Mouse (Mus musculus): Measurements from ENCODE around the gene Tomm34. TPM values are rescaled to one million over a fixed set of nuclear protein-coding genes. Genes with fewer than 3 reads are reported as not detected.
A peak's percentile ranks its signal among the peaks of the same experiment; 100 is the strongest.

The Tomm34 gene
- polyA plus RNA-seq, 1 experiment from 2014 or later = 70.5 TPM

DNA sequence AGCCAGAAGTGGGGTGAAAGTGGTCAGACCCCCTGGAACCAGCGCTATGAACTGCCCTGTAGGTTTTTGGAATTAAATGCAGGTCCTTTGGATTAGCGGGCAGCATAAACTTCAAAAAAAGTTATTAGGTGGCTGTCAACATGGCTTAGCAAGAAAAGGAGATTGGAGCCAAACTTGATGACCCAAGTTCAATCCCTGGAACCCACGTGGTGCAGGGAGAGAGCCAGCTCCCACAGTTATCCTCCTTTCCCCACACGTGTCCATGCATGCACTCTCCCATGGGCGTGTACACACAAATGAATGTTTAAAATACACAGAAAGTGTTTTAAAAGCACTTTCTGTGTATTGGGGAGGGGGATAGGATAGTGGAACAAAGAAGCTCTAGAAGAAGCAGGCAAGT, 60.5 kb downstream of the Tomm34 start:
- H3K9me3 ChIP-seq (ENCODE audit: control insufficient read depth, low read length) = no peaks in the 10 kb centered on the region
- WGBS = 87% methylated on average over 5 of the region's 5 CpGs

DNA sequence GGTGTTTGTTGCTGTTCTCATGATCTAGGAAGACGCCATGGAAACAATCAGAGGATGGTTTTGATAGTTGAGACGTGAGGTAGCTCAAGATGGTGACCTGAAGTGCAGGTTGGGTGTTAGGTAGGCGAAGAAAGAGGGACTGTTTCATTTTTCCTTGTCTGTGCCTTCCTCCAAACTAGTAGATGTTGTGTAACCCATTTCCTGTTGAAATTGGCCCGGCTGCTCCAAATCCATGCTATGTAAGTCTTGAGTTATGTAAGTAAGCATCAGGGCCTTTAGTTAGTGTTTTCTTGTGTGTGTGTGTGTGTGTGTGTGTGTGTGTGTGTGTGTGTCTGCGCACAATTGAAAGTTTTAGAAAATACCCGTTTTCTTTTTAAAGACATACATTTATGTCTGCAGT, 61.7 kb downstream of the Tomm34 start:
- H3K27me3 ChIP-seq (ENCODE audit: control insufficient read depth, insufficient read depth, low read length) = no peaks in the 10 kb centered on the region
- H3K4me2 ChIP-seq (replicated peaks; ENCODE audit: low read depth, low read length) = no peak overlapping the region
- 0 out of 2 replicates have a peak, but pooled peaks cover 3% of the 10 kb centered on the region for H3K4me1 ChIP-seq (ENCODE audit: control insufficient read depth, insufficient read depth, low read length)
- H3K27ac ChIP-seq (ENCODE audit: low read depth, low read length) = no peak overlapping the region
- ATAC-seq (ENCODE audit: low FRiP score, low TSS enrichment) = no peak
- peaks cover 29% of the 10 kb centered on the region for H3K36me3 ChIP-seq (ENCODE audit: control insufficient read depth, insufficient read depth, low read length)
- no peak overlapping the region for H3K9ac ChIP-seq (ENCODE audit: low read depth, low read length)
- WGBS = 92% methylated on average over 6 of the region's 6 CpGs
- no peaks in the 10 kb centered on the region for H3K9me3 ChIP-seq (ENCODE audit: control insufficient read depth, low read length)
- no peak overlapping the region for H3K4me3 ChIP-seq (ENCODE audit: low read length)

More for the DNA sequence above, 60.5 kb downstream of the Tomm34 start:
- ATAC-seq (ENCODE audit: low FRiP score, low TSS enrichment) = no peak
- Histone ChIP-seq H3K36me3 (ENCODE audit: control insufficient read depth, insufficient read depth, low read length) (peaks cover 41% of the 10 kb centered on the region), H3K4me1 (ENCODE audit: control insufficient read depth, insufficient read depth, low read length) (0 out of 2 replicates have a peak, but pooled peaks cover 3% of the 10 kb centered on the region), H3K27me3 (ENCODE audit: control insufficient read depth, insufficient read depth, low read length) (no peaks in the 10 kb centered on the region), H3K9ac (ENCODE audit: low read depth, low read length) (no peak overlapping the region), H3K4me2 (replicated peaks; ENCODE audit: low read depth, low read length) (no peak overlapping the region), H3K27ac (ENCODE audit: low read depth, low read length) (no peak overlapping the region), H3K4me3 (ENCODE audit: low read length) (no peak overlapping the region)

GRCm38 (mm10) chr2:164007987-164008545, 62.9 kb downstream of the Tomm34 start:
- peaks cover 18% of the 10 kb centered on the region for H3K36me3 ChIP-seq (ENCODE audit: control insufficient read depth, insufficient read depth, low read length)
- no peaks in the 10 kb centered on the region for H3K9me3 ChIP-seq (ENCODE audit: control insufficient read depth, low read length)
- no peaks in the 10 kb centered on the region for H3K27me3 ChIP-seq (ENCODE audit: control insufficient read depth, insufficient read depth, low read length)
- no peak for ATAC-seq (ENCODE audit: low FRiP score, low TSS enrichment)
- WGBS = 86% methylated on average over 2 of the region's 2 CpGs
- no peak overlapping the region for H3K4me2 ChIP-seq (replicated peaks; ENCODE audit: low read depth, low read length)
- H3K9ac ChIP-seq (ENCODE audit: low read depth, low read length) = no peak overlapping the region
- H3K4me3 ChIP-seq (ENCODE audit: low read length) = no peak overlapping the region
- 0 out of 2 replicates have a peak, but pooled peaks cover 3% of the 10 kb centered on the region for H3K4me1 ChIP-seq (ENCODE audit: control insufficient read depth, insufficient read depth, low read length)
- H3K27ac ChIP-seq (ENCODE audit: low read depth, low read length) = no peak overlapping the region

- Histone ChIP-seq H3K27ac (ENCODE audit: low read depth, low read length) (no peak overlapping the region), H3K4me3 (ENCODE audit: low read length) (no peak overlapping the region), H3K4me1 (ENCODE audit: control insufficient read depth, insufficient read depth, low read length) (0 out of 2 replicates have a peak, but pooled peaks cover 3% of the 10 kb centered on the region), H3K27me3 (ENCODE audit: control insufficient read depth, insufficient read depth, low read length) (no peaks in the 10 kb centered on the region), H3K36me3 (ENCODE audit: control insufficient read depth, insufficient read depth, low read length) (peaks cover 13% of the 10 kb centered on the region), H3K9ac (ENCODE audit: low read depth, low read length) (no peak overlapping the region), H3K4me2 (replicated peaks; ENCODE audit: low read depth, low read length) (no peak overlapping the region), H3K9me3 (ENCODE audit: control insufficient read depth, low read length) (no peaks in the 10 kb centered on the region)
- WGBS = 88% methylated on average over 8 of the region's 8 CpGs
- no peak for ATAC-seq (ENCODE audit: low FRiP score, low TSS enrichment)
These were observed 63.4 kb downstream of the Tomm34 start for GRCm38 (mm10) chr2:164007547-164007946.

GRCm38 (mm10) chr2:164006932-164007331, 64.0 kb downstream of the Tomm34 start:
- 63% methylated on average over 10 of the region's 10 CpGs for WGBS
- no peak overlapping the region for H3K27ac ChIP-seq (ENCODE audit: low read depth, low read length)
- H3K4me2 ChIP-seq (replicated peaks; ENCODE audit: low read depth, low read length) = no peak overlapping the region
- 0 out of 2 replicates have a peak, but pooled peaks have one; percentile 46 for ATAC-seq (ENCODE audit: low FRiP score, low TSS enrichment)
- H3K36me3 ChIP-seq (ENCODE audit: control insufficient read depth, insufficient read depth, low read length) = peaks cover 6% of the 10 kb centered on the region
- 0 out of 2 replicates have a peak, but pooled peaks cover 3% of the 10 kb centered on the region for H3K4me1 ChIP-seq (ENCODE audit: control insufficient read depth, insufficient read depth, low read length)
- no peaks in the 10 kb centered on the region for H3K9me3 ChIP-seq (ENCODE audit: control insufficient read depth, low read length)
- no peak overlapping the region for H3K4me3 ChIP-seq (ENCODE audit: low read length)
- no peaks in the 10 kb centered on the region for H3K27me3 ChIP-seq (ENCODE audit: control insufficient read depth, insufficient read depth, low read length)
- no peak overlapping the region for H3K9ac ChIP-seq (ENCODE audit: low read depth, low read length)

DNA sequence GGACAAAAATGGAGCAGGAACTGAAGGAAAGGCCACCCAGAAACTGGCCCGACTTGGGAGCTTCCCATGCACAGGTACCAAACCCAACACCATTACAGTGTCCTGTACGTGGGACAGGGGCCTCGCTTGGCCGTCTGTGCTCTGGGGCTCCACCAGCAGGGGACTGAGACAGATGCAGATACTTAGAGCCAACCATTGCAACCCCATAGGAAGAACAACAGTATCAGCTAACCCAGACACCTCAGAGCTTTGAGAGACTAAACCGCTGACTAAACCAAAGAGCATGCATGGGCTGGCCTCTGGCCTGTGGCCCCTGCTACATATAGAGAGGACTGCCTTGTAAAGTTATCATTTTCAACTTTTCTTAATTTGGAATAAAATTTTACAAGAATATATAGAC, 66.5 kb downstream of the Tomm34 start:
- ATAC-seq (ENCODE audit: low FRiP score, low TSS enrichment) = no peak
- Histone ChIP-seq H3K27ac (ENCODE audit: low read depth, low read length) (no peak overlapping the region), H3K36me3 (ENCODE audit: control insufficient read depth, insufficient read depth, low read length) (no peaks in the 10 kb centered on the region; the same call in 1 of the 2 replicates)

More for the DNA sequence above, 66.5 kb downstream of the Tomm34 start:
- no peak overlapping the region for H3K9ac ChIP-seq (ENCODE audit: low read depth, low read length)
- no peaks in the 10 kb centered on the region for H3K9me3 ChIP-seq (ENCODE audit: control insufficient read depth, low read length)
- WGBS = 75% methylated on average over 5 of the region's 5 CpGs
- H3K4me2 ChIP-seq (replicated peaks; ENCODE audit: low read depth, low read length) = no peak overlapping the region
- H3K4me1 ChIP-seq (ENCODE audit: control insufficient read depth, insufficient read depth, low read length) = 0 out of 2 replicates have a peak, but pooled peaks cover 3% of the 10 kb centered on the region
- H3K4me3 ChIP-seq (ENCODE audit: low read length) = no peak overlapping the region
- no peaks in the 10 kb centered on the region for H3K27me3 ChIP-seq (ENCODE audit: control insufficient read depth, insufficient read depth, low read length)

Other genes starting within 250 kb of the Tomm34 start
- not detected in 2 replicates for gene Kcnk15, start 217.5 kb downstream of the Tomm34 start, polyA plus RNA-seq (2014; fragmentation: Nextera tagmentation; extraction: Ambion mirVana)
- 0.51 and 0.70 TPM in 2 replicates for gene Rims4, start 152.5 kb downstream of the Tomm34 start, polyA plus RNA-seq (2014; fragmentation: Nextera tagmentation; extraction: Ambion mirVana)
- gene Ywhab, start 76.2 kb downstream of the Tomm34 start, polyA plus RNA-seq (2014; fragmentation: Nextera tagmentation; extraction: Ambion mirVana) = 217 and 305 TPM in 2 replicates
- gene Pabpc1l, start 45.7 kb downstream of the Tomm34 start, polyA plus RNA-seq (2014; fragmentation: Nextera tagmentation; extraction: Ambion mirVana) = 2.7 and 3.4 TPM in 2 replicates
- 24.1 and 36.5 TPM in 2 replicates for gene Stk4, start 847 bp downstream of the Tomm34 start, polyA plus RNA-seq (2014; fragmentation: Nextera tagmentation; extraction: Ambion mirVana)
- gene Kcns1, start 99.9 kb upstream of the Tomm34 start, polyA plus RNA-seq (2014; fragmentation: Nextera tagmentation; extraction: Ambion mirVana) = 0.16 TPM in 1 of 2 replicates, not detected in the other
- not detected in 2 replicates for gene Wfdc5, start 111.6 kb upstream of the Tomm34 start, polyA plus RNA-seq (2014; fragmentation: Nextera tagmentation; extraction: Ambion mirVana)
- not detected in 2 replicates for gene Wfdc12, start 119.4 kb upstream of the Tomm34 start, polyA plus RNA-seq (2014; fragmentation: Nextera tagmentation; extraction: Ambion mirVana)
- gene Wfdc15a, start 129.0 kb upstream of the Tomm34 start, polyA plus RNA-seq (2014; fragmentation: Nextera tagmentation; extraction: Ambion mirVana) = not detected in 2 replicates
- 76.1 and 106 TPM in 2 replicates for gene Wfdc15b, start 150.5 kb upstream of the Tomm34 start, polyA plus RNA-seq (2014; fragmentation: Nextera tagmentation; extraction: Ambion mirVana)
- gene Svs2, start 167.3 kb upstream of the Tomm34 start, polyA plus RNA-seq (2014; fragmentation: Nextera tagmentation; extraction: Ambion mirVana) = not detected in 2 replicates
- gene Svs3b, start 185.5 kb upstream of the Tomm34 start, polyA plus RNA-seq (2014; fragmentation: Nextera tagmentation; extraction: Ambion mirVana) = not detected in 2 replicates
- not detected in 2 replicates for gene Svs4, start 207.3 kb upstream of the Tomm34 start, polyA plus RNA-seq (2014; fragmentation: Nextera tagmentation; extraction: Ambion mirVana)
- gene Svs3a, start 218.1 kb upstream of the Tomm34 start, polyA plus RNA-seq (2014; fragmentation: Nextera tagmentation; extraction: Ambion mirVana) = not detected in 2 replicates
- gene Svs6, start 245.6 kb upstream of the Tomm34 start, polyA plus RNA-seq (2014; fragmentation: Nextera tagmentation; extraction: Ambion mirVana) = not detected in 2 replicates